Mouse (Mus musculus) G1E (cell line): ENCODE data around the gene Ltbp1.

Source experiments
- CTCF ChIP-seq: IDR thresholded peaks from 2 replicates; pipeline ENCODE4 v1.5.1; 2012; ENCODE audit warnings: low read depth, low read length, inconsistent platforms, mixed read lengths
- GATA1 ChIP-seq: IDR thresholded peaks from 2 replicates; pipeline ENCODE4 v1.6.1; 2012; ENCODE audit warnings: borderline replicate concordance, low read length, inconsistent platforms, mixed read lengths
- GATA2 ChIP-seq: IDR thresholded peaks from 2 replicates; pipeline ENCODE4 v1.6.1; 2012; ENCODE audit warnings: low read depth, low read length, inconsistent platforms, borderline replicate concordance
- POLR2AphosphoS5 ChIP-seq: IDR thresholded peaks from 2 replicates; pipeline ENCODE4 v1.6.1; 2012; ENCODE audit warnings: low read depth, low read length, inconsistent platforms; ENCODE audit not compliant: insufficient replicate concordance
- TAL1 ChIP-seq: conservative IDR thresholded peaks from 2 replicates; pipeline ENCODE4 v1.6.1; 2012; ENCODE audit warnings: low read depth, low read length, inconsistent platforms, mixed read lengths

- TF ChIP-seq CTCF (no peak), POLR2AphosphoS5 (no peak), GATA1 (no peak), TAL1 (no peak), GATA2 (no peak)
Measured at GRCm38 (mm10) chr17:75109081-75109716, 103.8 kb downstream of the Ltbp1 start.
